ENCODE assay signal across 10 mouse cellular contexts in the genomic region with DNA sequence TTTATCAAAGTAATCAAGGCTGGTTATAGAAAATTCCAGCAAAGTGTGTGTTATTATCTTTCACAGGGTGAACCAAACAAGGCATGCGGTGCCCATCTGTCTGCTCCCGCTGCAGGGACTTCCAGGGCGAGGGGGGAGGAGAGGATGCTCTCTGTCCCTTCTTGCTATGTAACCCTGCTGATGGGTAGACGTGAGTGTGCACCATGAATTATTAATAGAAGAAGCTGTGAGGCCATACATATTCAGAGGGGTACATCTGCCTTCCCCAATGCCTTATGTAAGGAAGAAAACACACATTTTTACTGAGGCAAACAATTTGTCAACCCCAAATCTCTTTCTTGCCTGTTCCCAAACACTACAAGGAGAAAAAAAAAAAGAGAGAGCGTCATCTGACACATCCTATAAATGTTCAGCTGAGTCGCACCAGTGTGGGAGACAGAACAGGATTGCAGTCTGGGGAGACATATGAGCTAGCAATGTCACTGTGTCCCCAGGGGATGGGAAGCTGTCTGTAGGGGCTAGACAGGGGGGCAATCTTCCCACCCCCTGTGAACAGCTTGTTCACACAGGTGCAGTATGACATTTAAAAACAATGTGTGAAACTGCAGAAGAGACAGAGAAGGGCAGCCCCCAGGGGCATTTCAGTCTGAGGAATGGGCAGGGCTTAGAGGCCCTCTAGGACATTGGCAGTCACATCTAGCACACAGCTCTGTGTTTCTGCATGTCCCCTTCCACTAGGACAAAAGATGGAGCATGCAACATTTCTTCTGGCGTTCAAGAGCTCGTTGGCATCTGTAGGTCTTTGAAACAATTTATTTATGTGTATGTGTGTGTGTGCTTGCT. TPM values are rescaled to one million over a fixed set of nuclear protein-coding genes. Genes with fewer than 3 reads are reported as not detected.
A peak's percentile ranks its signal among the peaks of the same experiment; 100 is the strongest.
DNase-seq lines count a peak whose midpoint lies in the region; ATAC-seq and TF ChIP-seq lines count a peak whose summit lies in the region.
"Had no signal": no experiment of that assay in that cellular context is flagged by ENCODE, and none has a peak within 500 bp of the region (broad histone marks: within the 10 kb centered on the region; RNA-seq: fewer than 3 reads in every experiment).

No protein-coding gene starts in this region.

- WGBS in midbrain, embryonic 14.5 days, result 32% methylated on average over 8 of the region's 8 CpGs

- H3K4me1 ChIP-seq in midbrain, embryonic 14.5 days (ENCODE audit: control insufficient read depth, insufficient read depth, low read length), result peaks cover 11% of the 10 kb centered on the region; the same call in 1 of the 2 replicates

- TF ChIP-seq POLR2A in brain, embryonic 14.5 days (IDR thresholded peaks at IDR 0.05; ENCODE audit: borderline replicate concordance, extremely low read depth, insufficient read depth, insufficient read length, poor library complexity, severe bottlenecking), result no peak

- TF ChIP-seq CTCF in brain, embryonic 14.5 days (IDR thresholded peaks at IDR 0.05; ENCODE audit: borderline replicate concordance, extremely low read depth, insufficient read depth, insufficient read length), result no peak

- H3K27ac ChIP-seq in midbrain, embryonic 14.5 days (replicated peaks; ENCODE audit: low read depth, low read length), result peak overlapping the region; percentile 72

- H3K9ac ChIP-seq in midbrain, embryonic 14.5 days (replicated peaks; ENCODE audit: low read length), result no peak overlapping the region

- H3K27me3 ChIP-seq in midbrain, embryonic 14.5 days (ENCODE audit: control insufficient read depth, insufficient read depth, low read length), result no peaks in the 10 kb centered on the region

- peak; percentile 90 for DNase-seq in brain, embryonic 14.5 days (ENCODE audit: low read depth)
- peak; percentile 13 to 25 for DNase-seq in cerebellum, postnatal 36 days
- DNase-seq in layer of hippocampus, adult 18-20 months (ENCODE audit: low spot score in 2 of 2), result peak; percentile 21 to 65
- DNase-seq in midbrain, embryonic 14.5 days, result peak; percentile 73
- DNase-seq in spleen, adult 12 weeks (ENCODE audit: low spot score), result no peak
- no peak for DNase-seq in kidney, adult 11 months
- no peak for DNase-seq in thymus, postnatal 4 days
- DNase-seq: gastrocnemius, postnatal 36 days had no signal

- H3K36me3 ChIP-seq in midbrain, embryonic 14.5 days (ENCODE audit: control insufficient read depth, insufficient read depth, low read length), result no peaks in the 10 kb centered on the region

- peak; percentile 89 for ATAC-seq in midbrain, embryonic 14.5 days (ENCODE audit: low FRiP score, low TSS enrichment)
- no peak for ATAC-seq in erythroid progenitor cell, adult 5-6 weeks (replicated peaks; ENCODE audit: low FRiP score, poor library complexity, severe bottlenecking)

- no peak overlapping the region for H3K4me3 ChIP-seq in midbrain, embryonic 14.5 days (replicated peaks; ENCODE audit: low read depth, low read length)

- H3K9me3 ChIP-seq in midbrain, embryonic 14.5 days (ENCODE audit: control insufficient read depth, low read length), result no peaks in the 10 kb centered on the region

- no peak overlapping the region for H3K4me2 ChIP-seq in midbrain, embryonic 14.5 days (ENCODE audit: low read length)

RNA-seq across cellular contexts. Expression of gene Htr5a, which starts 31.5 kb away (rescaled TPM):
- 1.7 and 2.7 TPM in 2 replicates for polyA plus RNA-seq in brain, embryonic 14.5 days (2012; rRNA removed)
- total RNA-seq in layer of hippocampus, adult 18-20 months (2021), result 1 to 10 TPM; 7.4 to 9.1 TPM
- 1.2 and 1.8 TPM in 2 replicates for polyA plus RNA-seq in midbrain, embryonic 14.5 days (2014; fragmentation: Nextera tagmentation; extraction: Ambion mirVana)
- total RNA-seq in erythroid progenitor cell, adult 5-6 weeks (2015; ENCODE audit: low replicate concordance), result not detected in 2 replicates
- not detected in 2 replicates for total RNA-seq in erythroid progenitor cell, adult 5-6 weeks (2017; ENCODE audit: low replicate concordance)
- total RNA-seq: gastrocnemius, postnatal 36 days had no signal
- polyA plus RNA-seq: urinary bladder, adult 2 months had no signal

Comparison
In these comparisons a context has a peak if more than half of its experiments do, and no peak if none do; other contexts are left out.
1. DNase-seq: peak in brain, embryonic 14.5 days (single experiment), cerebellum, postnatal 36 days (2 of 2), layer of hippocampus, adult 18-20 months (2 of 2) and midbrain, embryonic 14.5 days (single experiment); none in spleen, adult 12 weeks (single experiment), kidney, adult 11 months (single experiment) and thymus, postnatal 4 days (single experiment).
2. RNA of gene Htr5a, which starts 31.5 kb away (total RNA-seq): 7.4 to 9.1 TPM in layer of hippocampus, adult 18-20 months; not detected in erythroid progenitor cell, adult 5-6 weeks; every median in the first group is over 4 times any median in the second.